Mouse (Mus musculus): ENCODE data around the gene Spata2.

DNA sequence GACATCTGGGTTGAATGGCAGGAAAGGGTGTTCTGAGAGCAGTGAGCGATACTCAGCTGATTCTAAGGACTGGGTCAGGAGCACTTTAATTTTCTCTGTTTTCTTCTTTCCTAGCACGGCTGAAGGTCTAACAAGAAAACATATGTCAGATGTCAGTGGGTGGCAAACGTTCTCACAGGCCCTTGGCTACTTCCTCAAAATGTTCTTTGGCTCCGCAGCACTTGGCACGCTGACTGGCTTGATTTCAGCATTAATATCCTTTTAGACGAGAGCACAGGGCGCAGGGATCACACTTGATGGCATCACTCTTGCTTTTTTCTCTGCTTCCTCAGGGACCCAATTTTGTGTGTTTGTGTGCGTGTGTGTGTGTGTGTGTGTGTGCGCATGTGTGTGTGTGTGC is 35.5 kb downstream of the Spata2 start:
- no peak for TF ChIP-seq CTCF (conservative IDR thresholded peaks at IDR 0.05; ENCODE audit: low read length)
- no peak for TF ChIP-seq NANOG (IDR thresholded peaks at IDR 0.05; ENCODE audit: borderline replicate concordance, low read length)

Measured in E14TG2a.4 (cell line).